Comparison of ENCODE assay signal across 13 mouse cellular contexts in genomic region chr17:8526815-8527261, GRCm38 (mm10). TPM values are rescaled to one million over a fixed set of nuclear protein-coding genes. Genes with fewer than 3 reads are reported as not detected.
A peak's percentile ranks its signal among the peaks of the same experiment; 100 is the strongest.
DNase-seq lines count a peak whose midpoint lies in the region; ATAC-seq and TF ChIP-seq lines count a peak whose summit lies in the region.
"Had no signal": no experiment of that assay in that cellular context is flagged by ENCODE, and none has a peak within 500 bp of the region (broad histone marks: within the 10 kb centered on the region; RNA-seq: fewer than 3 reads in every experiment).

No protein-coding gene starts in this region.

- H3K9ac ChIP-seq in heart, embryonic 13.5 days, result no peak overlapping the region
- H3K9ac ChIP-seq in midbrain, embryonic 11.5 days (ENCODE audit: low read length), result no peak overlapping the region
- no peak overlapping the region for H3K9ac ChIP-seq in midbrain, embryonic 14.5 days (replicated peaks; ENCODE audit: low read length)
- H3K9ac ChIP-seq: liver, embryonic 15.5 days; stomach, embryonic 15.5 days had no signal

- no peak for ATAC-seq in heart, embryonic 13.5 days (ENCODE audit: extremely low read depth, insufficient number of reproducible peaks, low FRiP score, low TSS enrichment)
- no peak for ATAC-seq in midbrain, embryonic 11.5 days (ENCODE audit: low FRiP score)
- ATAC-seq in midbrain, embryonic 14.5 days (ENCODE audit: low FRiP score, low TSS enrichment), result no peak

- no peak overlapping the region for H3K27ac ChIP-seq in heart, embryonic 13.5 days (replicated peaks)
- no peak overlapping the region for H3K27ac ChIP-seq in midbrain, embryonic 11.5 days (ENCODE audit: low read depth, low read length)
- H3K27ac ChIP-seq in midbrain, embryonic 14.5 days (replicated peaks; ENCODE audit: low read depth, low read length), result no peak overlapping the region
- peak overlapping the region; percentile 16; the same call in 1 of the 2 replicates for H3K27ac ChIP-seq in olfactory bulb, adult 2 months (ENCODE audit: insufficient read depth, low read depth, low read length)
- H3K27ac ChIP-seq: liver, embryonic 15.5 days; stomach, embryonic 15.5 days had no signal

- H3K4me1 ChIP-seq in heart, embryonic 13.5 days, result peaks cover 26% of the 10 kb centered on the region
- peaks cover 7% of the 10 kb centered on the region; the same call in 1 of the 2 replicates for H3K4me1 ChIP-seq in midbrain, embryonic 11.5 days (ENCODE audit: control insufficient read depth, insufficient read depth, low read length)
- peaks cover 17% of the 10 kb centered on the region for H3K4me1 ChIP-seq in midbrain, embryonic 14.5 days (ENCODE audit: control insufficient read depth, insufficient read depth, low read length)
- H3K4me1 ChIP-seq in olfactory bulb, adult 2 months (ENCODE audit: control insufficient read depth, insufficient read depth, low read length), result peaks cover 28% of the 10 kb centered on the region
- H3K4me1 ChIP-seq: liver, embryonic 15.5 days had no signal

- 10% methylated on average over 9 of the region's 9 CpGs for WGBS in heart, embryonic 13.5 days
- WGBS in midbrain, embryonic 11.5 days, result 12% methylated on average over 9 of the region's 9 CpGs
- WGBS in midbrain, embryonic 14.5 days, result 16% methylated on average over 9 of the region's 9 CpGs
- 33% methylated on average over 9 of the region's 9 CpGs for WGBS in olfactory bulb, adult 2 months

- TF ChIP-seq POLR2A in olfactory bulb, adult 2 months (IDR thresholded peaks at IDR 0.05; ENCODE audit: insufficient read depth, low read depth, low read length), result no peak

- peak overlapping the region; percentile 61 for H3K4me3 ChIP-seq in heart, embryonic 13.5 days
- H3K4me3 ChIP-seq in midbrain, embryonic 11.5 days (ENCODE audit: low read depth, low read length), result no peak overlapping the region
- H3K4me3 ChIP-seq in midbrain, embryonic 14.5 days (replicated peaks; ENCODE audit: low read depth, low read length), result no peak overlapping the region
- H3K4me3 ChIP-seq in olfactory bulb, adult 2 months (ENCODE audit: insufficient read depth, low read depth, low read length), result peak overlapping the region; percentile 58
- H3K4me3 ChIP-seq: erythroblast, embryonic 14.5 days; liver, embryonic 15.5 days had no signal

- no peaks in the 10 kb centered on the region for H3K9me3 ChIP-seq in heart, embryonic 13.5 days
- no peaks in the 10 kb centered on the region for H3K9me3 ChIP-seq in midbrain, embryonic 11.5 days (ENCODE audit: control insufficient read depth, low read length)
- H3K9me3 ChIP-seq in midbrain, embryonic 14.5 days (ENCODE audit: control insufficient read depth, low read length), result no peaks in the 10 kb centered on the region
- H3K9me3 ChIP-seq: liver, embryonic 15.5 days; stomach, embryonic 15.5 days had no signal

- H3K27me3 ChIP-seq in heart, embryonic 13.5 days (replicated peaks), result peaks cover 67% of the 10 kb centered on the region
- peaks cover 21% of the 10 kb centered on the region for H3K27me3 ChIP-seq in midbrain, embryonic 11.5 days (ENCODE audit: control insufficient read depth, insufficient read depth, low read length)
- peaks cover 10% of the 10 kb centered on the region for H3K27me3 ChIP-seq in midbrain, embryonic 14.5 days (ENCODE audit: control insufficient read depth, insufficient read depth, low read length)

- H3K4me2 ChIP-seq in heart, embryonic 13.5 days, result peak overlapping the region; percentile 91
- no peak overlapping the region for H3K4me2 ChIP-seq in midbrain, embryonic 11.5 days
- no peak overlapping the region for H3K4me2 ChIP-seq in midbrain, embryonic 14.5 days (ENCODE audit: low read length)
- H3K4me2 ChIP-seq: liver, embryonic 15.5 days had no signal

- no peak for TF ChIP-seq CTCF in olfactory bulb, adult 2 months (IDR thresholded peaks at IDR 0.05; ENCODE audit: insufficient read depth, low read depth, low read length)

- no peak for DNase-seq in heart, adult 9 months (ENCODE audit: low spot score in 2 of 2)
- DNase-seq in midbrain, embryonic 11.5 days (ENCODE audit: low spot score, missing footprints), result peak; percentile 78
- DNase-seq in midbrain, embryonic 14.5 days, result no peak
- peak; percentile 46 to 59 for DNase-seq in cerebellum, postnatal 10 days
- no peak for DNase-seq in thymus, postnatal 0 days (ENCODE audit: low spot score)
- no peak for DNase-seq in kidney, postnatal 25 days
- DNase-seq: gastrocnemius, postnatal 14 days had no signal

- no peaks in the 10 kb centered on the region for H3K36me3 ChIP-seq in heart, embryonic 13.5 days
- no peaks in the 10 kb centered on the region for H3K36me3 ChIP-seq in midbrain, embryonic 11.5 days (ENCODE audit: control insufficient read depth, insufficient read depth, low read length)
- H3K36me3 ChIP-seq in midbrain, embryonic 14.5 days (ENCODE audit: control insufficient read depth, insufficient read depth, low read length), result no peaks in the 10 kb centered on the region
- H3K36me3 ChIP-seq: liver, embryonic 15.5 days; stomach, embryonic 15.5 days had no signal

RNA-seq across cellular contexts. Expression of gene Pde10a, which starts 1.7 kb away (rescaled TPM):
- 1.1 and 1.2 TPM in 2 replicates for polyA plus RNA-seq in heart, embryonic 13.5 days (2015; fragmentation: Nextera tagmentation; extraction: Ambion mirVana)
- polyA plus RNA-seq in midbrain, embryonic 11.5 days (2014; fragmentation: Nextera tagmentation; extraction: Ambion mirVana), result 4.8 TPM in 2 replicates
- 14.1 and 15.2 TPM in 2 replicates for polyA plus RNA-seq in midbrain, embryonic 14.5 days (2014; fragmentation: Nextera tagmentation; extraction: Ambion mirVana)
- not detected in 2 replicates for polyA plus RNA-seq in olfactory bulb, adult 2 months (2012; ENCODE audit: insufficient read depth, insufficient read length, low replicate concordance, missing spikeins)
- polyA plus RNA-seq in thymus, postnatal 0 days (2015; fragmentation: Nextera tagmentation; extraction: Ambion mirVana), result 3.1 and 3.3 TPM in 2 replicates
- polyA plus RNA-seq: erythroblast, embryonic 14.5 days had no signal

RNA-seq across cellular contexts. Expression of gene Gm17087, which starts 39.9 kb away (rescaled TPM):
- polyA plus RNA-seq in heart, embryonic 13.5 days (2015; fragmentation: Nextera tagmentation; extraction: Ambion mirVana), result not detected in 2 replicates
- not detected in 2 replicates for polyA plus RNA-seq in midbrain, embryonic 11.5 days (2014; fragmentation: Nextera tagmentation; extraction: Ambion mirVana)
- not detected in 2 replicates for polyA plus RNA-seq in midbrain, embryonic 14.5 days (2014; fragmentation: Nextera tagmentation; extraction: Ambion mirVana)
- polyA plus RNA-seq in olfactory bulb, adult 2 months (2012; ENCODE audit: insufficient read depth, insufficient read length, low replicate concordance, missing spikeins), result not detected in 2 replicates
- not detected in 2 replicates for polyA plus RNA-seq in thymus, postnatal 0 days (2015; fragmentation: Nextera tagmentation; extraction: Ambion mirVana)
- polyA plus RNA-seq: erythroblast, embryonic 14.5 days; large intestine, adult 2 months; liver, embryonic 15.5 days had no signal

Comparison
In these comparisons a context has a peak if more than half of its experiments do, and no peak if none do; other contexts are left out.
1. DNase-seq: peak in midbrain, embryonic 11.5 days (single experiment) and cerebellum, postnatal 10 days (2 of 2); none in heart, adult 9 months (0 of 2), midbrain, embryonic 14.5 days (single experiment), thymus, postnatal 0 days (single experiment) and kidney, postnatal 25 days (0 of 2).
2. H3K4me3 ChIP-seq: peak in heart, embryonic 13.5 days (single experiment) and olfactory bulb, adult 2 months (single experiment); none in midbrain, embryonic 11.5 days (single experiment) and midbrain, embryonic 14.5 days (single experiment).